Mouse (Mus musculus) c-Kit-positive CD71-positive TER-119-negative erythroid progenitor cells, embryonic 14.5 days (primary cell): ENCODE results near the gene Olfr747.
"Not testable (repeated sequence)": the region's sequence is repeated elsewhere in the genome, so short reads cannot be mapped to it uniquely, and the experiment has no call there.

Experiments
- DNase-seq: peaks from one replicate; pipeline ENCODE4 v3.0.0-alpha.2; 2013; ENCODE audit warnings: low read depth

The Olfr747 gene

GRCm38 (mm10) chr14:50693106-50693505, at the start of gene Olfr747:
Gene Olfr747, minus strand, starts transcription at chr14:50693206.
- no peak for DNase-seq

GRCm38 (mm10) chr14:50741584-50741983, 48.6 kb upstream of the Olfr747 start:
- no peak for DNase-seq

- DNase-seq: no peak
Measured at GRCm38 (mm10) chr14:50740334-50740733, 47.3 kb upstream of the Olfr747 start.

GRCm38 (mm10) chr14:50722371-50722770, 29.4 kb upstream of the Olfr747 start:
- not testable (repeated sequence) for DNase-seq

- DNase-seq: not testable (repeated sequence)
Measured at GRCm38 (mm10) chr14:50719875-50720274, 26.9 kb upstream of the Olfr747 start.

- no peak for DNase-seq
Measured at GRCm38 (mm10) chr14:50707073-50707472, 14.1 kb upstream of the Olfr747 start, which contains the start of gene Olfr748. Gene Olfr748, plus strand, starts transcription at chr14:50707373.

- DNase-seq: no peak
Measured at GRCm38 (mm10) chr14:50646783-50647182, 46.2 kb downstream of the Olfr747 start, which contains the start of gene Olfr746. Gene Olfr746, plus strand, starts transcription at chr14:50647083.

GRCm38 (mm10) chr14:50639088-50639487, 53.9 kb downstream of the Olfr747 start, which contains the start of gene Olfr745:
Gene Olfr745, plus strand, starts transcription at chr14:50639388.
- DNase-seq: no peak
